Mouse (Mus musculus): ENCODE results near the gene Bricd5. TPM values are rescaled to one million over a fixed set of nuclear protein-coding genes. Genes with fewer than 3 reads are reported as not detected.

Bricd5 gene
- total RNA-seq, 2 experiments from 2014 or later = 0.50 to 0.93 TPM

DNA sequence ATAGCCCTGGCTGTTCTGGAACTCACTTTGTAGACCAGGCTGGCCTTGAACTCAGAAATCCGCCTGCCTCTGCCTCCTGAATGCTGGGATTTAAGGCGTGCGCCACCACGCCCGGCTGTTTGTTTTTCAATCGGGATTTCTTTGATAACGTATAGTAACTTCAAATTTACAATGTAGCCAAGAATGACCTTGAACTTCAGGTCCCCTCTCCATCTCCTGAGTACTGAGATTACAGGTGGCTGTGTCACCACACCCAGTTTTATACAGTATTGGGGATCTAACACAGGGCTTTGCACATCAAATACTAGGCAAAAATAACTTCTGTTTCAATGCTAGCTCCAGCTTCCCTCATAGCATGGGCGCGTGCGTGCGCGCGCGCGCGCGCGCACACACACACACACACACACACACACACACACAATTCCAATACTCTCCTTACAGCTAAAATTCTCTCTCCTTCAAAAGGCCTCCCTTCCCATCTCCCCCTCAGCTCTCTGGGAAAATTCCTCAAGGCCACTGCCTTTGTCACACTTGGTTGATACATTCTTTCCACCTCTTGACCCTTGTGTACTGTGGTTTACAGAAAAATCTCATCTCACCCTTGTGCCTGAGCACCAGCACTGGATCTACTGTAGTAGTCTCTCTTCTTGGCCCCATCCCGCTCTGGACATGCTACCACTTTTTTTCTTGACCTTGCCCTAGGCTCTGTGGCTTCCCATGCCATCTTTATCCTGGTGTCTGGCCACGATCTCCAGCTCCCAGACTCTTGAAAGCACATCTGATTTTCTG is 7.5 kb downstream of the Bricd5 start:
- DNase-seq (ENCODE audit: low spot score in 2 of 2) = no peak

DNA sequence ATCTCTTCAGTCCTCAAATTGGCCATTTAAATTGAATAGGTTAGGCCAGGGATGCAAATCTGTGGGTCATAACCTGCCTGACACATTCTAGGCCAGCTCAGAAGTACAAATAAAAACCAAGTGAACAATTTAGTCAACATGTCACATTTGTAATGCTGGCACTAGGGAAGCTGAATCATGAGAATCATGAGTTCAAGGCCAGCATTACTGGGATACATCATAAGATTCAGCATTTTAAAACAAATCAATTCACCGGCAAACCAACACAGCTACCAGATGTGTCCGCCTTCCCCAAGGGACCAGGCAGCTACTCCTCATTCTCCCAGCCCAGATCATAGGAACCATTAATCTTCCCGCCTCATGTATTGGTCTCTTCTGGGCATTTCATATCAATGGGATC is 9.8 kb downstream of the Bricd5 start:
- no peak for DNase-seq (ENCODE audit: low spot score in 2 of 2)

DNA sequence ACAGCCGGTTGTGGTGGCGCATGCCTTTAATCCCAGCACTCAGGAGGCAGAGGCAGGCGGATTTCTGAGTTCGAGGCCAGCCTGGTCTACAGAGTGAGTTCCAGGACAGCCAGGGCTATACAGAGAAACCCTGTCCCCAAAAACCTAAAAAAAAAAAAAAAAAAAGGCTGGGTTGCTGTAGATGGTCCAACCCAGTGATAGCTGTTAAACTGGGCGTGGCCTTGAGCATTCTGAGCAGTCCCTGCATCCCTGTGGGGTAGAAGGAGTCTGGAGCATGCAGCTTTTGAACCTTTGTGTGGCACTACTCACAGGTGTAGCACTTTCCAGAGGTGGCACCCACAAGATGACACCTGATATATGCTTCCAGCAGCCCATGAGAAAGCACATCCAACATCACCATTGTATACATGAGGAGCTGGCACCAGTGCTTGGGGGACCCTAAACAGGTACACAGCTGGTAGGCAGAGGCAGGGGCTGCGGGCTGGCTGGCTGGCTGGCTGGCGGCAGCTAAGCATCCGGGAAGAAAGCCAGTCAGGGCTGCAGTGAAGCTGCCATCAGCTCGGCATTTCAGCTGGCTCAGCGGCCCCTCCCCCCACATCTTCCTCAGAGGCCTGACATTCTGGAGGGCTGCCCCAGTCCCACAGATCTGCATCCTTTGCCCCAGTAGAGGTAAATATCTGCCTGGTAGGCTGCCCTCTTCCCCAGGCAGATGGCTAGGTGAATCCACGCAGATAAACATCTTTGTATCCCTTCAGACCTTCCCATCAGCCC is 11.6 kb downstream of the Bricd5 start:
- no peak for DNase-seq (ENCODE audit: low spot score in 2 of 2)

DNA sequence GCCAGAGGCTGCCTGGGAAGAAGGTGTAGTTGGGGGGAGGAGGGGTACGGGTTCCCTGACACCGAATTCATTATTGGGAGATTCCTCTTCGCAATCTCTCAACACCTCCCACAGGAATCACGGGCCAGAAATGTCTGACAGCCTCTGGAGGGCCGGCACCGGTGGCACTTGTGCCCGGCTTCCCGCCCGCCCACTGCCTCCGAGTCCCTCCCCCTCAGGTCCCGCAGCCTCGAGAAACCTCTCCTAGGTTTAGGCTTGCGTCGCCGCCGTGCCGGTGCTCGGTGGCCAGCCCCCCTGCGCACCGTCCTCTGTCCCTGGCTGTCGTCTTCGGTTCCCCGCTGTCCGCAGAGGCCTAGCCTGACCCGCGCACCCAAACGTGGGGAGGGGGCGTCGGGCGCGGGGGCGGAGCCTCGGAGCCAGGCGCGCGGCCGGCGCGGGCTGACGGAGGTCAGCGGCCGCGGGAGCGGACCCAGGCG is 14.5 kb downstream of the Bricd5 start, which contains the start of gene Caskin1:
TSS of gene Caskin1 (plus strand) at position 416 of the 476 bp plus-strand sequence.
- DNase-seq (ENCODE audit: low spot score in 2 of 2) = no peak

DNA sequence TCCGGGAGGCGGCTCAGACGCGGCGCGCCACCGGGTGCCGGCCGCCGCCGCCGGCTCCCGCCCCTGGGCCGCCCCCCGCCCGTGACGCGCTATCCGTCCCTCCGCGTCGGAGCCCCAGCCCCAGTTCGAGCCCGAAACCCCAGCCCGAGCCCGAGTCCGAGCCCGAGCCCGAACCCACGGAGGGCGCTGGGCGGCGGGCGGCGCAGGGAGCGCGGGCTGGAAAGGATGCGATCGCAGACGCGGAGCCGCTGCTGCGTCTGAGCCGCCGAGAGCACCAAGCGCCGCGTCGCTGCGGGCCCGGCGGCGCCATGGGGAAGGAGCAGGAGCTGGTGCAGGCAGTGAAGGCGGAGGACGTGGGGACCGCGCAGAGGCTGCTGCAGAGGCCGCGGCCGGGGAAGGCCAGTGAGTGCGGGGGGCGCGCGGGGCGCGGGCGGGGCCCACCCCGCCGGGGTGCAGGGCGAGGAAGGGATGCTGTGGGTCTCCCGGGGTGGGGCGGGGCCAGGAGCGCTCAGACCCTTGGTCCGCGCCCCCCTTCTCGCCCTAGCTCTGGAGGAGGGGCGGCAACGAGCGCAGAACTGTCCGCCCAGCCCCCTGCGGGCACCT is 15.1 kb downstream of the Bricd5 start:
- DNase-seq (ENCODE audit: low spot score in 2 of 2) = no peak

DNA sequence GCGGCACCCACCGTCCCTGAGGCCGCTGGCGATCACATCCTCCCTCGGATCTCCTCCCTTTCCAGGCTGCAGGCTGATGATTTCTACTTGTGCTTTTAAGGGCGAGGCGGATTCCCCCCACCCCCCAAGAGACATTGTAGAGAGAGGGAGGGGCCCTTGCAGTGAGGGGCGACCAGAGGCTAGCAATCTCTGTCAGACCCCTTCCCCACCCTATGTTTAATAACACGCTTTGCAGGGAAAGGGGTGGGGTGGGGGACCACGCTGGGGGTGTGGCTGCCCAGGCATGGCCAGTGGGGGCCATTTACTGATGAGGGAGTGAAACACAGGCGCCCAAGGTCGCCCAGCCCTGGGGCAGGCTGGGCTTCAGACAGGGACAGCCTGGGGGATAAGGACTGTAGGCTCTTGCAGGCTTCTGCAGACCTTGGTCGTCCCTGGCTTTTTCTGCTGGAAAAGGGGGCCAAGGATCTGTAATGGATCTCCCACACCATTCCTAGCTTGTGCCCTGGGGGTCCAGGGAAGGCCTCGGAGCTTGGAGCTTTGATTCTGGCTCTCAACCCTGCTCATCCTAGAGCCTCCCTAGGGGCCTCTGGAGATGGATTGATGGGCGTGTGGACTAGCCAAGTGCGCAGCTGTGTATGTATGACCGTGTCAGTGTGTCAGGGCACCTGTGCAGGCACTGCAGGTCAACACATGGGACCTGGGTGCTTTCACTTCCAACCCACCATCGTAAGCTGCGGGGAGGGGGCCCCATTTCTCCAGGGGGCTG is 15.8 kb downstream of the Bricd5 start:
- DNase-seq (ENCODE audit: low spot score in 2 of 2) = no peak

DNA sequence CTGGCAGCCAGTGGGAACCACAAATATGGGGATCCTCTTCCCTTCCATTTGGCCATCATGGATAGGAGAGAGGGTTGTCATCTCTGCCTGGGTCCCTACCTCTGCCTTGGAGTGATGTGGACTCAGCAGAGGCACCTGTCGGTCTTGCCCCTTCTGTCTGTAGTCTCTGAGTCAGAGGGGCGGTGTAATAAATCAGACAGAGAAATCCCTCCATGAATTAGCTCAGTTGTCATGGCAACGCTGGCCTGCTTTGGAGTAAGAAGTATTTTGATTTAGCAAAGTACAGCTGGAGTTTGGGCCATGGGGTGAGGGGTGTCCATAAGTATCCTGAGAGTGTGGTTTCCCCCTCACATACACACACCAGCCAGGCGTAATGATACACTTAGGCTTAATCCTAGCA is 16.7 kb downstream of the Bricd5 start:
- no peak for DNase-seq (ENCODE audit: low spot score in 2 of 2)

DNA sequence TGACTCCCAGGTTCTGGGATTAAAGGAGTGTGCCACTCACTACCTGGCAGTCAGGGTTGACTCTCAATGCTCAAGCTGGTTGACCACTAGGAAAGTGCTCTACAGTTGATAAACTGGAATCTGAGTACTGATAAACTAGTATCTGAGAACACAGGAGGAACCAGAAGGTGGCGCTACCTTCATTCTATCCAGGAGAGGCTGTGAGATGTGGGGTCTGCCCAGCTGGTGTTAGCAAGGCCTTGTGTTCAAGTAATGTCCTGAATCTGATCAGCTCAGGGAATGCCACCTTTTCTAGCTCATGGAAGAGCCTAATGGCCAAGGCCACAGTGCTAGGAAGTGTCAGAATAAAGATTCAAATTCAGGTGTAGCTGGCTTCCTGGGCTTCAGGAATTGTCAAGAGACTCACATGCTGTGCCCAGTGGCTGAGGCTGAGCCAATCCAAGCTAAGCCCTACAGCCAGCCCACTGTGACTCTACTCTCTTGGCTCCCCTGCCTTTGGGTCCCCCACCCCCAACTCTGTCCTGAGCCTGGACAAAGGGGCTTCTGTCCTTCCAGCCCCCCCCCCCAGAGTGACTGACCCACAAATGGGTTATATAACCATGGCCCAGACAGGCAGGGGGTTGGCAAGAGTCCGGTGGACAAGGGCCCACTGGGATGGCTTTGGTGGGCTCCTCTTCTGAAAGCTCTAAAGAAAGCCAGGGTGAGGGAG is 21.1 kb downstream of the Bricd5 start:
- DNase-seq (ENCODE audit: low spot score in 2 of 2) = no peak

DNA sequence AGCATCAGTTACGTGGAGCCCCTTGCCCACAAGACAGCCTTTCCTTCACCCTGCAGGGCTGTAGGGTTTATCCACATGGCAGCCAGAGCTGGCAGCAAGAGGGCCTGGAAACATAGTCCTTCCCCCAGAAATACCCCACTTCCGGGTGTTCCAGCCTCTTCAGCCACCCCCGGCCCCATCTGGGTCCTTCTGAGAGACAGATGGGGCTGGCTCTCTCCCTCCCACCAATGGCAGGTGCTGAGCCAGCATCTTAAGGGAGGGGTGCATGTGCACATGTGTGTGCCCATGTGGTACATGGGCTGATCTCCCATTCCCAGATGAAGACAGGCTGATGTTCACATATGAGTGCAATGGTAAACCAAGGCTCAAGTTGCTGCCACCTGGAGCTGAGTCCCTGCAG is 21.8 kb downstream of the Bricd5 start:
- no peak for DNase-seq (ENCODE audit: low spot score in 2 of 2)

DNA sequence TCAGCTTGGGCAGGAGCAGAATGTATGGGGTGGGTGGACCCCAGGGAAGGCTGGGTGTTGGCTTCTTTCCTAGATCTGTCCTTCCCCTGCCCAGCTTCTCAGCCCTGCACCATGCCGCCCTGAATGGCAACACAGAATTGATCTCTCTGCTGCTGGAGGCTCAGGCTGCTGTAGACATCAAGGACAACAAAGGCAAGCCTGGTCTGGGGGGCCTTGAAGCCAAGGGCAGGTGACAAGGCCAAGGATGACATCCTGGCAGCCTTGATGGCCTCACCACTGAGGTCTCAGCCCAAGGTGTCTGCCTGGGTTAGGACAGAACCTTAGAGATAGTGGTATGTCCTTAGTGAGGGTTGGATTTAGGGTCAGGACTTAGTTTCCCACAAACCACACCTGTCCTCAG is 22.3 kb downstream of the Bricd5 start:
- no peak for DNase-seq (ENCODE audit: low spot score in 2 of 2)

DNA sequence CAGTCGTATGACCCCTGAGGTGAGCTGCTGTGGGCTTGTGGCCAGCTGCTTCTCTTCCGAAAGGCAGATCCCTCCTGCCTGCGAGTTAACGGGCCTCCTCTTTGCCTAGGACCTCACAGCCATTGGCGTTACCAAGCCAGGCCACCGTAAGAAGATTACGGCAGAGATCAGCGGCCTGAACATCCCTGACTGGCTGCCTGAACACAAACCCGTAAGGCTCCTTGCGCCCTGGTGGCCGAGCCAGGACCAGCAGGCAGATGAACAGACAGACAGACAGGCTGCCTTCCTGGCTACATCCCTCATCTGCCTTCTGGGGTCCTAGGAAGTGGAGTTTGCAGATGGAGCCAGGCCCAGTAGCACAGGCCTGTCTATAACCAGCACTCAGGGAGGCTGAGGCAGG is 28.5 kb downstream of the Bricd5 start:
- no peak for DNase-seq (ENCODE audit: low spot score in 2 of 2)

DNA sequence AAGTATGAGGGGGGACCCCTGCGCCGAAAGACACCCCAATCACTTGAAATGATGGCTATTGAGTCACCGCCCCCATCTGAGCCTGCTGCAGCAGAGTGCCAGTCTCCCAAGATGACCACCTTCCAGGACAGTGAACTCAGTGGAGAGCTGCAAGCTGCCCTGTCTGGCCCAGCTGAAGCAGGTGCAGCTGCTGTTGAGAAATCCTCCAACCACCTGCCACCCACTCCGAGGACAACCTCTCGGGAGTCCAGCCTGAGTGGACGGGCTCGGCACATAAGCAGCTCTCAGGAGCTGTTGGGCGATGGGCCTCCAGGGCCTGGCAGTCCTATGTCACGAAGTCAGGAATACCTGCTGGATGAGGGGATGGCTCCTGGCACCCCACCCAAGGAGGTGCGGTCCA is 30.4 kb downstream of the Bricd5 start:
- DNase-seq (ENCODE audit: low spot score in 2 of 2) = no peak

DNA sequence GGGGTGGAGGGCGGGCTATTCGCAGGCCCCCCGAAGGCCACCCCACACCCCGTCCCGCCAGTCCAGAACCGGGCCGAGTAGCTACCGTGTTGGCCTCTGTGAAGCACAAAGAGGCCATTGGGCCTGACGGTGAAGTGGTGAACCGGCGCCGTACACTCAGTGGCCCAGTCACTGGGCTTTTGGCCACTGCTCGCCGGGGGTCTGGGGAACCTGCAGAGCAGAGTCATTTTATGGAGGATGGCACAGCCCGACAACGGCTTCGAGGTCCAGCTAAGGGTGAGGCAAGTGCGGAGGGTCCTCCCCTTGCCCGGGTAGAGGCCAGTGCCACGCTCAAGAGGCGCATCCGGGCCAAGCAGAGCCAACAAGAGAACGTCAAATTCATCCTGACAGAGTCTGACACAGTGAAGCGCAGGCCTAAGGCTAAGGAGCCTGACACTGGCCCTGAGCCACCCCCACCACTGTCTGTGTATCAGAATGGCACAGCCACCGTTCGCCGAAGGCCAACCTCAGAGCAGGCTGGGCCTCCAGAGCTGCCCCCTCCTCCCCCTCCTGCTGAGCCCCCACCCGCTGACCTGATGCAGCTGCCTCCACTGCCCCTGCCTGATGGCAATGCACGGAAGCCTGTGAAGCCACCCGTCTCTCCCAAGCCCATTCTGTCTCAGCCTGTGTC is 31.7 kb downstream of the Bricd5 start:
- DNase-seq (ENCODE audit: low spot score in 2 of 2) = no peak

DNA sequence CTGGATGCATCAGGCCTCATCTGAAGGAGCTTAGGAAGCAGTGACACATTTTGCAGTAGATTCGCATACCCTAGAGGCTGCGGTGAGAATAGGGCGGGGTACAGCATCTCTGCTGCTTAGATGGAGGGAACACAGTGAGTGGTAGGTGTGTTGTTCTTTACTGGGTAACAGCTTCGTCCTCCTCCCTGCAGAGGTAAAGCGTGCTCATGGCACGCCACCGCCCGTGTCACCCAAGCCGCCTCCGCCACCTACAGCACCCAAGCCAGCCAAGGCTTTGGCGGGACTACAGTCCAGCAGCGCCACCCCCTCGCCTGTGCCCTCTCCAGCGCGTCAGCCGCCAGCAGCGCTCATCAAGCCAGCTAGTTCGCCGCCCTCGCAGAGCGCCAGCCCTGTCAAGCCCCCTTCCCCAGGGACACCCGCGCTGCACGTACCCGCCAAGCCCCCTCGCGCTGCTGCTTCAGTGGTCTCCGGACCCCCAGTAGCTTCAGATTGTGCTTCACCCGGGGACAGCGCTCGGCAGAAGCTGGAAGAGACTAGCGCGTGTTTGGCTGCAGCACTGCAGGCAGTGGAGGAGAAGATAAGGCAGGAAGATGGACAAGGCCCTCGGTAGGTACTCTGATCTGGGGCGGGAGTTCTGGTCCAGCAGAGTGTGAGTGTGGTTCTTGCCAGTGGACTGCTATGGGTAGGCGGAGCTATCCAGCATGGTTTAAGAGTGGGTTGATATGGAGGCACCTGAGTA is 32.8 kb downstream of the Bricd5 start:
- no peak for DNase-seq (ENCODE audit: low spot score in 2 of 2)

DNA sequence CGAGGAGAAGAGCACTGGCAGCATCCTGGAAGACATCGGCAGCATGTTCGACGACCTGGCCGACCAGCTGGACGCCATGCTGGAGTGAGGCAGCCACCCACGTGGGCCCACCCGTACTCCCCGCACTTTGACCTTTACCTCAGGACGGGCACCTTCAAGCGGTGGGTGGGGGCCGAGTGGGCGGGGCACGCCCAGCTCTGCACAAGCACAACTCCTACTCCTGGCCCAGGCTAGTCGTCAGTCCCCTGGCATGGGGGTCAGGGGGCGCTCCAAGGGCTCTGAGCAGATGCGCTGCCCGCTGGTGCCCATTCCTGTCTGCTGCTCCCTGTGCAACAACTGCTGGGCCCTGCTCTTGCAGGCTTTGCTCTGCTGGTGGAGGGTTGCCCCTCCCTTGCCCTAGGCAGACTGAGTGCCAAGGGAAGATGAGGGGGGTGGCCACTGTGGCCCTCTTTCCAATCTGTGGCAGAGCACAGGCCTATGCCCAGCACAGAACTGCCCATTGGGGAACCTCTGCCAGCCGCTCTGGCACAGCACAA is 33.5 kb downstream of the Bricd5 start:
- no peak for DNase-seq (ENCODE audit: low spot score in 2 of 2)

DNA sequence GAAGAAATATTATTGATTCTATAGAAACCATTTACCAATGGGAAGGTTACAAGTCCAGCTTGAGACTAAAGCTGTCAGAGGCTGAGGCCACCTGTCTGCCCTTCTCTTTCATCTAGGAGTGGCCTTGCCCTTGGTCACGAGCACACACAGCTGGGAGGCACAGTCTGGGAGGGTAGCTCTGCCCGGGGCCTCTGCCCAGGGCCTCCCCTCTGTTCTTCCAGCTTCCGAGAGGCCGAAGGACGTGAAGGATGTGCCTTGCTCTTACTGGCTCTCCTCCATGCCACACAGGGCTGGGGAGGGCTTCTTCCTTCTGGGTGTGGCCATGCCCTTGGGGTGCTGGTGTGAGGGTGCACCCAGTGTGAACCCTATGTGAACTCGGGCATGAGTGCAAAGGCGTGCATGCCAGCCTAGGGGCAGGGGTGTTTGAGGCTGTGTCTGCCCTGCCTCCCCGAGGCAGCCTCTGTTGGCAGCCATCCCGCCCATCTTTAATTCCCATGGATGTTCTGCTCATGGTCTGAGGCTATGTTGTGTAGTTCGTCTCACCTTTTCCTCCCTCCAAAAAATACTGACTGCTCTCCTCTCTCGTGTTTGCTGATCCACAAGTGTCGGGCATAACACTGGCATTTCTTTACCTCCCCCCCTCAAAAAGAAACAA is 34.2 kb downstream of the Bricd5 start:
- DNase-seq (ENCODE audit: low spot score in 2 of 2) = no peak

DNA sequence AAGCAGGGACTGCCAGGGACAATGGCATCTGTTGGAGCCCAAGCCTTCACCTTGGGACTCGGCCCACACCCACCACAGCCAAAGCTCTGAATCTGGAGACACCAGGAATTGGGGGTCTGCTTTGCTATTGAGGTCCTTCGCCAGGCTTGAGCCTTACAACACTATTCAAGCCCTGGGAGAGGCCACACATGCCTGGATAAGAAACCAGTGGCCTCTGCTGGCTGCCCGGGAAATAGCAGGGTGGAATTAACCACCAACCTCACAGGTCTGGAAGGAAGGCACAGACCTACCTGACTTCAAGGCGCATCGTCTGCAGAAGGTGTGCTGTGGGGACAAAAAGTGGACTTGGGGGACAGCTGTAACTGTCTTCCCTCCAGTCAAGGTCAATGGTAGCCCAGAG is 39.9 kb downstream of the Bricd5 start:
- DNase-seq (ENCODE audit: low spot score in 2 of 2) = no peak
